Mouse (Mus musculus): Measurements from ENCODE around the gene Rbm33. TPM values are rescaled to one million over a fixed set of nuclear protein-coding genes. Genes with fewer than 3 reads are reported as not detected.

Rbm33 gene
- polyA plus RNA-seq, 1 experiment: not detected

- H3K4me3 ChIP-seq (ENCODE audit: insufficient read depth, low read depth, low read length): no peak overlapping the region
- 70% methylated on average over 5 of the region's 5 CpGs for WGBS
- no peak overlapping the region for H3K27ac ChIP-seq (ENCODE audit: insufficient read depth, low read depth, low read length)
- no peaks in the 10 kb centered on the region for H3K4me1 ChIP-seq (ENCODE audit: control insufficient read depth, insufficient read depth, low read length)
- TF ChIP-seq POLR2A (IDR thresholded peaks at IDR 0.05; ENCODE audit: insufficient read depth, low read depth, low read length) (no peak), CTCF (IDR thresholded peaks at IDR 0.05; ENCODE audit: insufficient read depth, low read depth, low read length) (no peak)
Observed at GRCm38 (mm10) chr5:28413533-28413932, 96.6 kb downstream of the Rbm33 start.

GRCm38 (mm10) chr5:28414076-28414475 is 97.2 kb downstream of the Rbm33 start:
- no peak for TF ChIP-seq POLR2A (IDR thresholded peaks at IDR 0.05; ENCODE audit: insufficient read depth, low read depth, low read length)
- no peak for TF ChIP-seq CTCF (IDR thresholded peaks at IDR 0.05; ENCODE audit: insufficient read depth, low read depth, low read length)
- 83% methylated on average over 3 of the region's 3 CpGs for WGBS
- H3K27ac ChIP-seq (ENCODE audit: insufficient read depth, low read depth, low read length): no peak overlapping the region
- H3K4me1 ChIP-seq (ENCODE audit: control insufficient read depth, insufficient read depth, low read length): no peaks in the 10 kb centered on the region
- H3K4me3 ChIP-seq (ENCODE audit: insufficient read depth, low read depth, low read length): no peak overlapping the region

- TF ChIP-seq CTCF (IDR thresholded peaks at IDR 0.05; ENCODE audit: insufficient read depth, low read depth, low read length) (no peak), POLR2A (IDR thresholded peaks at IDR 0.05; ENCODE audit: insufficient read depth, low read depth, low read length) (no peak)
- Histone ChIP-seq H3K4me3 (ENCODE audit: insufficient read depth, low read depth, low read length) (no peak overlapping the region), H3K27ac (ENCODE audit: insufficient read depth, low read depth, low read length) (no peak overlapping the region), H3K4me1 (ENCODE audit: control insufficient read depth, insufficient read depth, low read length) (no peaks in the 10 kb centered on the region)
Observed at GRCm38 (mm10) chr5:28416029-28416428, 99.1 kb downstream of the Rbm33 start.

GRCm38 (mm10) chr5:28418734-28419133 is 101.8 kb downstream of the Rbm33 start:
- H3K4me3 ChIP-seq (ENCODE audit: insufficient read depth, low read depth, low read length): no peak overlapping the region
- H3K4me1 ChIP-seq (ENCODE audit: control insufficient read depth, insufficient read depth, low read length): no peaks in the 10 kb centered on the region
- TF ChIP-seq CTCF (IDR thresholded peaks at IDR 0.05; ENCODE audit: insufficient read depth, low read depth, low read length) (no peak), POLR2A (IDR thresholded peaks at IDR 0.05; ENCODE audit: insufficient read depth, low read depth, low read length) (no peak)
- WGBS: 79% methylated on average over 10 of the region's 10 CpGs
- H3K27ac ChIP-seq (ENCODE audit: insufficient read depth, low read depth, low read length): no peak overlapping the region

GRCm38 (mm10) chr5:28419640-28420265 is 102.8 kb downstream of the Rbm33 start:
- WGBS: 95% methylated on average over 12 of the region's 12 CpGs
- H3K4me3 ChIP-seq (ENCODE audit: insufficient read depth, low read depth, low read length): no peak overlapping the region
- no peak overlapping the region for H3K27ac ChIP-seq (ENCODE audit: insufficient read depth, low read depth, low read length)
- no peaks in the 10 kb centered on the region for H3K4me1 ChIP-seq (ENCODE audit: control insufficient read depth, insufficient read depth, low read length)
- TF ChIP-seq CTCF (IDR thresholded peaks at IDR 0.05; ENCODE audit: insufficient read depth, low read depth, low read length) (no peak), POLR2A (IDR thresholded peaks at IDR 0.05; ENCODE audit: insufficient read depth, low read depth, low read length) (no peak)

GRCm38 (mm10) chr5:28423781-28424180 is 106.9 kb downstream of the Rbm33 start:
- no peak for TF ChIP-seq CTCF (IDR thresholded peaks at IDR 0.05; ENCODE audit: insufficient read depth, low read depth, low read length)
- no peak for TF ChIP-seq POLR2A (IDR thresholded peaks at IDR 0.05; ENCODE audit: insufficient read depth, low read depth, low read length)
- 78% methylated on average over 4 of the region's 4 CpGs for WGBS
- Histone ChIP-seq H3K27ac (ENCODE audit: insufficient read depth, low read depth, low read length) (no peak overlapping the region), H3K4me3 (ENCODE audit: insufficient read depth, low read depth, low read length) (no peak overlapping the region), H3K4me1 (ENCODE audit: control insufficient read depth, insufficient read depth, low read length) (no peaks in the 10 kb centered on the region)

GRCm38 (mm10) chr5:28425926-28426325 is 109.0 kb downstream of the Rbm33 start:
- TF ChIP-seq POLR2A (IDR thresholded peaks at IDR 0.05; ENCODE audit: insufficient read depth, low read depth, low read length): no peak
- TF ChIP-seq CTCF (IDR thresholded peaks at IDR 0.05; ENCODE audit: insufficient read depth, low read depth, low read length): no peak
- H3K27ac ChIP-seq (ENCODE audit: insufficient read depth, low read depth, low read length): no peak overlapping the region
- no peak overlapping the region for H3K4me3 ChIP-seq (ENCODE audit: insufficient read depth, low read depth, low read length)
- no peaks in the 10 kb centered on the region for H3K4me1 ChIP-seq (ENCODE audit: control insufficient read depth, insufficient read depth, low read length)
- 94% methylated on average over 9 of the region's 9 CpGs for WGBS

GRCm38 (mm10) chr5:28450126-28450890 is 133.4 kb downstream of the Rbm33 start:
- Histone ChIP-seq H3K27ac (ENCODE audit: insufficient read depth, low read depth, low read length) (no peak overlapping the region), H3K4me3 (ENCODE audit: insufficient read depth, low read depth, low read length) (no peak overlapping the region), H3K4me1 (ENCODE audit: control insufficient read depth, insufficient read depth, low read length) (no peaks in the 10 kb centered on the region)
- TF ChIP-seq POLR2A (IDR thresholded peaks at IDR 0.05; ENCODE audit: insufficient read depth, low read depth, low read length) (no peak), CTCF (IDR thresholded peaks at IDR 0.05; ENCODE audit: insufficient read depth, low read depth, low read length) (no peak)
- 55% methylated on average over 3 of the region's 3 CpGs for WGBS

GRCm38 (mm10) chr5:28451053-28451638 is 134.2 kb downstream of the Rbm33 start:
- TF ChIP-seq POLR2A (IDR thresholded peaks at IDR 0.05; ENCODE audit: insufficient read depth, low read depth, low read length) (no peak), CTCF (IDR thresholded peaks at IDR 0.05; ENCODE audit: insufficient read depth, low read depth, low read length) (peak; percentile 97)
- Histone ChIP-seq H3K4me3 (ENCODE audit: insufficient read depth, low read depth, low read length) (no peak overlapping the region), H3K4me1 (ENCODE audit: control insufficient read depth, insufficient read depth, low read length) (no peaks in the 10 kb centered on the region), H3K27ac (ENCODE audit: insufficient read depth, low read depth, low read length) (no peak overlapping the region)
- 33% methylated on average over 6 of the region's 6 CpGs for WGBS

Data from olfactory bulb, adult 2 months (tissue).